Mouse (Mus musculus) thymus, adult 2 months (tissue): ENCODE measurements around the gene Bpifa2.

ENCODE experiments used
- CTCF ChIP-seq: fragments of 200-500 bp; IDR thresholded peaks from 2 replicates; pipeline ENCODE4 v1.5.1; 2012; ENCODE audit warnings: mild to moderate bottlenecking, control low read depth, low read length, moderate library complexity, borderline replicate concordance; ENCODE audit not compliant: control insufficient read depth, poor library complexity, insufficient read depth; ENCODE audit errors: extremely low read depth
- POLR2A ChIP-seq: fragments of 200-500 bp; IDR thresholded peaks from 2 replicates; pipeline ENCODE4 v1.6.1; 2012; ENCODE audit warnings: mild to moderate bottlenecking, low read length, control low read depth, moderate library complexity; ENCODE audit not compliant: control insufficient read depth, poor library complexity, insufficient read depth; ENCODE audit errors: extremely low read depth

DNA sequence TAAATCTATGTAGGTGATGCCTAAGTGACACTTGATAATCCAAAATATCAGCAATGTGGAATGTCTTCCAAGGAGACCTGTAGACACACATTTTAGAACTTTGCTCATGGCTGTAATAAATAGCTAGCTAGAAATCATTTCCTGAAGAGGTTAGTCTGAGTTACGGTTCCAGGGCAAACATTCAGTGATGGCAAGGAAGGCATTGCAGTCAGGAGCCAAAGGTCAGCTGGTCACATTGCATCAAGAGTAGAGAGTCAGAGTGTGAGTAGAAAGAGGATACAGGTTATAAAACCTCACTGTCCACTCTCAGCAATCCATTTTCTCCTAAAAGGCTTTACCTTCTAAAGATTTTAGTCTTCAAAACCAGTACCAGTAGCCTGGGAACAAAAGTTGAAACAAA lies 9.9 kb downstream of the Bpifa2 start:
- no peak for TF ChIP-seq POLR2A
- no peak for TF ChIP-seq CTCF
